In the genomic region with DNA sequence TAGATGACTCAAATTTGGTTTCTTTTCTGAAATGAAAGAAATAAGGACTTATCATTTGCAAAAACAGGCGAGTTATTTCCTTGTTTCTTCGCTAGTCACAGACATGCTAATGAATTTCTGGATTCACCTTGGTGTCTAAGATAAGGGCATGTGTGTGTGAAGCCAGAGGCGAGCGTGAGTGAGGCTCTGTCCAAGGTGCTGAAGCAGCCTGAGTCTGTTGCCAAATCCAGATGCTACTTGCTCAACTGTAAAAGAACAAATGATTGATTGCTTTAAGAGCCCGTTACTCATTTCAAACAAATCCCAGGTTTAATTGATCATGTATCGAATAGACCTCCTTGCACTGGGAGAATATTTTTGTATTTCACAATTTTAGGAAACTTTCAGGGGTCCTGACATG, we compare ENCODE assay signal across 10 mouse cellular contexts.
DNase-seq lines count a peak whose midpoint lies in the region; ATAC-seq and TF ChIP-seq lines count a peak whose summit lies in the region.
"Had no signal": no experiment of that assay in that cellular context is flagged by ENCODE, and none has a peak within 500 bp of the region (broad histone marks: within the 10 kb centered on the region; RNA-seq: fewer than 3 reads in every experiment).

No protein-coding gene starts in this region.

- no peak overlapping the region for H3ac ChIP-seq in myocyte (ENCODE audit: control insufficient read depth, insufficient read length)

- no peaks in the 10 kb centered on the region for H3K79me2 ChIP-seq in myocyte (ENCODE audit: control insufficient read depth, insufficient read depth)

- no peaks in the 10 kb centered on the region for H3K36me3 ChIP-seq in lung, embryonic 14.5 days (ENCODE audit: insufficient read depth)
- no peaks in the 10 kb centered on the region for H3K36me3 ChIP-seq in myocyte (ENCODE audit: control insufficient read depth, insufficient read depth)
- H3K36me3 ChIP-seq: heart, embryonic 13.5 days had no signal

- 19% methylated on average over 6 of the region's 6 CpGs for WGBS in lung, embryonic 14.5 days

- no peak overlapping the region for H3K4me2 ChIP-seq in lung, embryonic 14.5 days
- H3K4me2 ChIP-seq in myocyte (ENCODE audit: low read depth): no peak overlapping the region
- H3K4me2 ChIP-seq: heart, embryonic 13.5 days had no signal

- H3K27ac ChIP-seq in lung, embryonic 14.5 days (ENCODE audit: low read depth): no peak overlapping the region
- H3K27ac ChIP-seq: heart, embryonic 13.5 days had no signal

- H3K9me3 ChIP-seq in lung, embryonic 14.5 days (ENCODE audit: low read depth, low read length): no peaks in the 10 kb centered on the region
- H3K9me3 ChIP-seq: heart, embryonic 13.5 days had no signal

- H3K4me1 ChIP-seq in lung, embryonic 14.5 days (ENCODE audit: insufficient read depth): no peaks in the 10 kb centered on the region
- H3K4me1 ChIP-seq: heart, embryonic 13.5 days had no signal

- TF ChIP-seq POLR2A in myocyte (IDR thresholded peaks at IDR 0.05; ENCODE audit: insufficient read length, low read depth): no peak

- peak; percentile 83 for DNase-seq in lung, embryonic 14.5 days
- DNase-seq in lung, adult 18-20 months: no peak
- DNase-seq in R1 (ENCODE audit: low read depth, low spot score): peak; percentile 72
- DNase-seq in c-Kit-positive CD71-positive TER-119-negative erythroid progenitor cells, embryonic 14.5 days (ENCODE audit: low read depth): peak; percentile 5
- DNase-seq in layer of hippocampus, adult 8-10 months (ENCODE audit: low spot score in 2 of 2): no peak
- DNase-seq: cerebellum, adult 18-20 months; lung, postnatal 36 days had no signal

- H3K9ac ChIP-seq in lung, embryonic 14.5 days: no peak overlapping the region
- H3K9ac ChIP-seq: heart, embryonic 13.5 days had no signal

- no peaks in the 10 kb centered on the region for H3K27me3 ChIP-seq in lung, embryonic 14.5 days (ENCODE audit: insufficient read depth, low read length)
- H3K27me3 ChIP-seq in myocyte (ENCODE audit: control insufficient read depth, insufficient read depth, insufficient read length): no peaks in the 10 kb centered on the region
- H3K27me3 ChIP-seq: heart, embryonic 13.5 days had no signal

- no peak for ATAC-seq in lung, embryonic 14.5 days (ENCODE audit: insufficient read depth)
- ATAC-seq in cerebellum, adult (ENCODE audit: insufficient number of reproducible peaks, low FRiP score, low TSS enrichment): no peak

- no peak for TF ChIP-seq CTCF in lung, embryonic 14.5 days (IDR thresholded peaks at IDR 0.05; ENCODE audit: low read depth)

- H3K4me3 ChIP-seq in lung, embryonic 14.5 days (ENCODE audit: low read depth, low read length): no peak overlapping the region
- no peak overlapping the region for H3K4me3 ChIP-seq in myocyte
- H3K4me3 ChIP-seq: heart, embryonic 13.5 days had no signal

TF ChIP-seq in myocyte, 11 proteins besides CTCF, POLR2A, EP300 and RAD21:
- TF ChIP-seq E2F4 (IDR thresholded peaks at IDR 0.05; ENCODE audit: insufficient read depth) (no peak), REST (IDR thresholded peaks at IDR 0.05; ENCODE audit: insufficient read depth, insufficient read length) (peak; percentile 85)

Comparison
In these comparisons a context has a peak if more than half of its experiments do, and no peak if none do; other contexts are left out.
1. DNase-seq: peak in lung, embryonic 14.5 days (single experiment), R1 (single experiment) and c-Kit-positive CD71-positive TER-119-negative erythroid progenitor cells, embryonic 14.5 days (single experiment); none in lung, adult 18-20 months (0 of 2) and layer of hippocampus, adult 8-10 months (0 of 2).